Mouse (Mus musculus) heart, adult 8-10 months (tissue): ENCODE results near the gene Cfi. TPM values are rescaled to one million over a fixed set of nuclear protein-coding genes. Genes with fewer than 3 reads are reported as not detected.

Experiments
- DNase-seq: peaks from one replicate; pipeline ENCODE4 v3.0.0; 2022; ENCODE audit warnings: low spot score
- total RNA-seq, 4 experiments: library from RNA; stranded (reverse); gene quantifications; 2 replicates each; pipeline ENCODE4 v1.2.4; 2022

The Cfi gene
- total RNA-seq, 4 experiments from 2014 or later, result 0.82 to 1.6 (median 1.1) TPM

- DNase-seq, result no peak
Measured at GRCm38 (mm10) chr3:129877327-129877726, 41.6 kb downstream of the Cfi start.

GRCm38 (mm10) chr3:129878405-129879021, 42.8 kb downstream of the Cfi start, which contains the start of gene Pla2g12a:
Gene Pla2g12a, plus strand, starts transcription at chr3:129878606.
- DNase-seq, result peak; percentile 86

DNA sequence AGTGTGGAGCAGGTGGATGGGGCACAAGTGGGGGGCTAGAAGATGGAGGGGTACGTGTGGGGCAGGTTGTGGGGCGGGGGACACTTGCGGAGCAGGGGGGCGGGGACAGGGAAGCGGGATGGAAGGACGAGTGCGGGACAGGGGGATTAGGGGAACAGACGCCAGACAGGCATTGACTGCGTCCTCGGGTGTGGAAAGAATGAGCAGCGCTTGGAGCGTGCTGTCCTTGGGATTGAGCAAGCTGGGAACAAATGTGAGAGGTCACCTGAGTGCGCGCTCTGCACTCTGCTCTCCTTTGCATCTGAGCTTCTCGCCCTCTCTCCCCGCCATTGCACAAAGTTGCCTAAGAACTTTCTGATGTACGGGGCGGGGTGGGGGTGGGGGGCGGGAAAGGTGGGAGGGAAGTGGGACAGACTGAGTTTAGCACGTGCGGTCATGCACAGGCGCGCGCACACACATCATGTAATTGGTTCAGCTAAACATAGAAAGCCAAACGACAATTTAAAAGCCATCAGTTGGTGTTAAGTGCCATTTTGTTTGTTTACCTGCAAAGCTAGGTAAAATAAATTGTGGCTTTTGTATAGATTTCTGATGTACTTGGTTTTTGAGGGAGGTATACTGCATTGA, 43.6 kb downstream of the Cfi start:
- peak; percentile 6 for DNase-seq

DNA sequence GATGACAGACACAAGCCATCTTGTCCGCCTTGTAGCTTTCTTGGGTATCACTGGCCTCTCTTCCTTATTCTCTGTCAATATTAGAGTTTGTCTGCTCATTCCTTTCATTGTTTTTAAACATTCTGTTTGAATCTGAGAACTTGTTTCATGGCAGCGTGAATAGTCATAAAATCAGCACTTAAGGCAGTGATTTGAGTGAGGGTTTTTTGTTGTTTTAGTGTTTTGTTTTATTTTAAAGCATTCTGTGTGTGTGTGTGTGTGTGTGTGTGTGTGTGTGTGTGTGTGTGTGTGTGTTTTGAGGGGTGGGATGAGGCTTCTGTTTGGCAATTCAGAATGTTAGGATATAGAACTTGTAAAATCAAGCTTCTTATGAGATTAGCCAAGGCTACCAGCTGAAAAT, 44.2 kb downstream of the Cfi start:
- DNase-seq, result no peak

DNA sequence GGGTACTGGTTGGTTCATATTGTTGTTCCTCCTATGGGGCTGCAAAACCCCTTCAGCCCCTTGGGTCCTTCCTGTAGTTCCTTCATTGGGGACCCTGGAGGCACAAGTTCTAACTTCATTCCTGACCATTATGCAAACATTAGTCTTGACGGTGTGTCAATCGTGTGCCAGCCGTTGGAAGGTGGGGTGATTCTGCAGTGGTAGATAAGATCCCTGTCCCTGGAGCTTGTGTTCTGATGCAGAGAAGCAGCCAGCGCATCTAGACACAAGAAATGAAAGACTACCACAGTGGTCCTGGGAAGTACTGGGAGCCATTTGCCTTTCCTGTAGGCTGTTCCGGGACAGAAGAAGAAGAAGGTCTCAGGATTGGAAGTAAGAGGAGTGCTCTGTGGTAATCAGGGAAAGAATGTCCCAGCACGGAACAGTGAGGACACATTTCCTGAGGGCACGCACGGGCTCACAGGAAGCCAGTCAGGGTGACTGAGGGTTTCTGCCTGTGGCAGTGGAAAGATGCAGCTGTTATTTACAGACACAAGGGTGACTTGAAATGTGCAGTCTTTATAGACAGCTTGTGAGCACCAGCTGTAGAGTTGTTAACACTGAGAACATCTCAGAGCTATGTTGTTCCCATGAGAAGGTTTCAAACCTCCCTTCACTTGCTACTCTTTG, 45.4 kb downstream of the Cfi start:
- no peak for DNase-seq

- no peak for DNase-seq
Measured at GRCm38 (mm10) chr3:129885577-129885976, 49.9 kb downstream of the Cfi start.

GRCm38 (mm10) chr3:129886430-129886829, 50.7 kb downstream of the Cfi start:
- DNase-seq, result no peak

DNA sequence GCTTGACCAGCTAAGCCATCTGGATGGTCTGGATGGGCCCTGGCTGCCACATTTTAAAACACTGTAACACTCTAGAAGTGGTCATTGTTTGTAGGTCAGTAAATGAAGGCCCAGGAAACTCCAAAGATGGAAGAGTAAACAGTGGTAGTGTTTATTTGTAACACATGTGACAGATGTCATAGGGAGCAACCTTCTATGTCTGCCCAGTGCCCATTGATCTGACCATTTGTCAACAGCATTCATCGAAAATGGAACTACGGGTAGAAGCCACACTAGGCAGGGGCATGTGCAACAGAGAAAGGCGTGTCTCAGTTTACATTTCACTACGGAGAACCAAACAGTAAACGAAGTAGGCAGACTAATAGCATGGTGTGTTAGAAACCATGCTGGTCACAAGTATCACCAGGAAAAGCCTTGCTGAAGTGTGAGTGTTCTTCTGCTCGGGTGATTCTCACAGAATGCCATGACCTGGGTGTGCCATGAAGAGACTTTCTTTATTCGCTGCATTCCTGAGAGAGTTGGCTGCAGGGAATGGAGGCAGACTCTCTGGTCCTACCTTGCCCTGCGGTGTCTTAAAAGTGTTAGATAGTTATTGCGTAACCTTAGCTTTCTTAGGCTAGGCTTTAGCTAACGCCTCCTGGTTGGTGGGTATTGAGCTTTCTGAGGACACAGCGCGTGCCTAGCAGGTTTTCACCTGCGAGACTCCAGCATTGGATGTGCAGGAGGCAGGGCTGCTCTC, 52.3 kb downstream of the Cfi start:
- no peak for DNase-seq

- DNase-seq, result no peak
Measured at GRCm38 (mm10) chr3:129892003-129892402, 56.3 kb downstream of the Cfi start.

- DNase-seq, result no peak
Measured at GRCm38 (mm10) chr3:129893143-129893542, 57.5 kb downstream of the Cfi start.

DNA sequence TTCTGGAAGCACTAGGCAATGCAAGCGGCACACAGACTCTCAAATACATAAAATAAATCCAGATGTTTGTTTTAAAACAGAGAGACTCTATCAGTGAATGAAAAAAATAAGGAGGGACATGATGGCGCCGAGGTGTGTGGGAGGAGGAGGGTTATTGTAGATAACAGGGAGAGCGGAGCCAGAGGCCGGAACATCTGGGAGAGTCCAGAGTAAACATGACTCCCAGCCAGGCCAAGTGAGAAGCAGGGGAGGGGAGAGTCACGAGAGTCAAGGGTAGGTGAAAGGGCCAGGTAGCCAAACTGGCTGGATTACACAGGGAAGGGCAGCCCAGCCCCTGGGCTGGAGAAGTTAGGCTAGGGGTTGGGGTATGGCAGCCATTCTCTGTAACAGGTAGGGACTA, 60.9 kb downstream of the Cfi start:
- no peak for DNase-seq

GRCm38 (mm10) chr3:129898886-129899285, 63.2 kb downstream of the Cfi start:
- no peak for DNase-seq

DNA sequence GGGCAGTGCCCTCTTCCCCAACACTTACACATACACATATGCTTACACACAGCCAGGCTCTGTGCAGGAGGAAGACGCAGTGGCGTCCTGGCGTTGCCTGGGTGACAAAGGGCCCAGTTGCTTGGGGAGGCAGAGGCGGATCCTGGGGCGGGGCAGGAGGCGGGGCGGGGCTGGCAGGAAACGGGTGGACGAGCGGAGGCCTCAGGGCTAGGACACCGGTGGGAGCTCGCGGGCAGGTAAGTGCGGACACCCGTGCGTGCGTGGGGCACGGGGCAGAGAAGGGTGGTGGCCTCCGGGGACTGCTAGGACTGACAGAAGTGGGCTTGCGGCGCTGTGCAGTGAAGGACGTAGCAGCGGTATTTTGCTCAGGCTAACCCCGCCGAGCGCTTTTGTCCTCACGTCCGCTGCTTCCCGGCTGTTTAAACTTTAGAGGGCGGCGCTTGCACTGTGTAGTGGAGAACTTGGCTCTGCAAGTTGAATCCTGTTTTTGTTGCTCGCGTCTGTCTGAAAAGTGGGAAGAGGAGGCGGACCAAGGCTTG, 65.7 kb downstream of the Cfi start, which contains the start of gene Casp6:
Gene Casp6 (plus strand): TSS at position 155 of the 539 bp plus-strand sequence.
- DNase-seq, result peak; percentile 67

DNA sequence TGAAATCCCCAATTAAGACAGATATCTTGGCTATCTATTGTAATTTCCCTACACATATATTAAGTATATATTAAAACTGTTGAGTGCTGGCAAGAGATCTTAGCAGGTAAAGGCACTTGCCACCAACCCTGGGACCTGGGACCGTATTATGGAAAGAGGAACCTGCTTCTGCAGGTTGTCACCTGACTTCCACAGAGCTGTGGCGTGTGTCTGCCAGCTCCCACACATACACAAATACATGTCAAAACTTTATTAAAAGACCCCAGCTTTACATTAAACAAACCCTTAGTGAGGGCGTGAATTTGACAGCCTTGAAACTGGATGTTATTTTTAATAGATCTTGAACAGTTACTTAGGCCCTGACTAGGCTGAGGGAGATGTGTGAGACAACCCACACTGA, 67.7 kb downstream of the Cfi start:
- DNase-seq, result no peak

DNA sequence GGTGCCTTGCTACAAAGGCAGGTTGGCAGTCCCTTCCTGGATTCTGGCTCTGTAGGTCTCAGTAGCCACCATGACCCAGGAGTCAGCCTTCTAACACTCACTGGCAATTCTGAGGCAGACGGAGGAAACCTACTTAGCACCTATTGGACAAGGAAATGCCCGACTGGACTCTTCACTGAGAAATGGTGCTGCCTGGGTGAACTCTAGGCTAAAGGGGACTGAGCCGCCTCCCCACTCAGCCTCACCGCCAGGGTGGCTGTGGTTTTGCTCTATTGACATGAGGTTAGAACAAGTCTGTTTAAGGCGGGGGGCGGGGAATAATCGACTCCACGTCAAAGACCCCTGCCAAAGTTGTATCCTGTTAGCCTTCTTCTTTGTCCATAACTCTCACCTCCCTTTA, 68.2 kb downstream of the Cfi start:
- no peak for DNase-seq

GRCm38 (mm10) chr3:129904381-129905132, 68.9 kb downstream of the Cfi start:
- no peak for DNase-seq

DNA sequence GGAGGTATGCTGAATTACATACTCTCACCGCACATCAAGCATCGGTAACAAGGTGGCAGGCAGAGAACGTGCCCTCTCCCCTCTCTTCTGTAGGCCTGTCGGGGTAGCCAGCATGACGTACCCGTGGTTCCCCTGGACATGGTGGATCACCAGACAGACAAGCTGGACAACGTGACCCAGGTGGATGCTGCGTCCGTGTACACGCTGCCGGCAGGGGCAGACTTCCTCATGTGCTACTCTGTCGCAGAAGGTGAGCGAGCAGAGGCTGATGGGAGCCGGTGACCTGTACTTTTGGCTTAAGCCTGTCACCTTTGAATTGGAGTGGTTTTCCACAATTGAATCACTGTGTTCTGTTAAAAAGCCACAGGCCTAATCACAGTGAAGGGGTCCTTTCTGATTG, 76.3 kb downstream of the Cfi start:
- DNase-seq, result no peak

DNA sequence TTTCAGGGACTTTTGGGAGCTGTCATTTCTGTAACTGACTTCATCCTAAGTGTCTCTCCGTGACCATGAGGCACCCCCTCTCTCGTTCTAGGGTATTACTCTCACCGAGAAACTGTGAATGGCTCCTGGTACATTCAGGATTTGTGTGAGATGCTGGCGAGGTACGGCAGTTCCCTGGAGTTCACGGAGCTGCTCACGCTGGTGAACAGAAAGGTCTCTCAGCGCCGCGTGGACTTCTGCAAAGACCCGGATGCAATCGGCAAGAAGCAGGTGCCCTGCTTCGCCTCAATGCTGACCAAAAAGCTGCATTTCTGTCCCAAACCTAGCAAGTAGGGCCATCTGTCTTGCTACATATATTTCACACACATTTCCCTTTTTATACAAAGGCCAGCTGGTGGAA, 77.6 kb downstream of the Cfi start:
- DNase-seq, result no peak

DNA sequence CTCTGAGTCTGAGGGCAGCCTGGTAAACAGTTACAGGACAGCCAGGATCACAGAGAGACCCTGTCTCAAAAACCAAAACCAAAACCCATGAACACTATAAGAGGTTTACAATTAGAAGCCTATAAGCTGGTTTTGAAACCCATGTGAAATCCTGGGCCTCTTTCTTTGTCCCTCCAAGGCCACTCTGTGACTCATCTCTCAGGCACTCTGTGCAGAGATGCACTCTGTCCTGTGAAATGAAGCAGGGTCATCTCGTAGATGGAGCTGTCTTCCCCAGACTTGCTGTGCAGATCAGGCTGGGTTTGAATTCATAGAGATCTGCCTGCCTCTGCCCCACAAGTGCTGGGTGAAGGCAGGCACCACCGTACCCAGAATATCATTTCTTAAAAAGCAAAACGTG, 81.7 kb downstream of the Cfi start:
- no peak for DNase-seq

- peak; percentile 52 for DNase-seq
Measured at GRCm38 (mm10) chr3:129918434-129918833, 82.8 kb downstream of the Cfi start.

DNA sequence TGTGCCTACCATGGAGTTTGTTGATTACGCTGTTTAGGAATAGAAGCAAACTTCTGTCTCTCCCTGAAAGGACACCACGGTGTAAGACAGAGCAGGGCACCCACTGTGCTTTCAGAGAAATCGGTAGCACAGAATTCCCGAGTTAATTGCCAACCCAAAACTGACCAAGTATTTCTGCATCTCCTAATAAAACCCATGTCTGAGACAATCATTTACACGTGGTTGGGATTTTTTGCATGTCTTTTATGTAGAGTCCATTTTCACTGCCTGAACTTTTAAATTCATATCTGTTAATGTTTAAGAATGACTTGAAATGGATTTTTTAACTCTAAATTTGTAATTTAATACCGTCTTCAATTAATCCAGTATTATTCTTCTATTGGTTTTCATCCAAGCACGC, 87.9 kb downstream of the Cfi start:
- DNase-seq, result no peak
